Mouse (Mus musculus): ENCODE results near the gene Pgs1. TPM values are rescaled to one million over a fixed set of nuclear protein-coding genes. Genes with fewer than 3 reads are reported as not detected.

Pgs1 gene
- 10 to 100 TPM; 85.9 to 87.7 TPM for total RNA-seq (2023)

DNA sequence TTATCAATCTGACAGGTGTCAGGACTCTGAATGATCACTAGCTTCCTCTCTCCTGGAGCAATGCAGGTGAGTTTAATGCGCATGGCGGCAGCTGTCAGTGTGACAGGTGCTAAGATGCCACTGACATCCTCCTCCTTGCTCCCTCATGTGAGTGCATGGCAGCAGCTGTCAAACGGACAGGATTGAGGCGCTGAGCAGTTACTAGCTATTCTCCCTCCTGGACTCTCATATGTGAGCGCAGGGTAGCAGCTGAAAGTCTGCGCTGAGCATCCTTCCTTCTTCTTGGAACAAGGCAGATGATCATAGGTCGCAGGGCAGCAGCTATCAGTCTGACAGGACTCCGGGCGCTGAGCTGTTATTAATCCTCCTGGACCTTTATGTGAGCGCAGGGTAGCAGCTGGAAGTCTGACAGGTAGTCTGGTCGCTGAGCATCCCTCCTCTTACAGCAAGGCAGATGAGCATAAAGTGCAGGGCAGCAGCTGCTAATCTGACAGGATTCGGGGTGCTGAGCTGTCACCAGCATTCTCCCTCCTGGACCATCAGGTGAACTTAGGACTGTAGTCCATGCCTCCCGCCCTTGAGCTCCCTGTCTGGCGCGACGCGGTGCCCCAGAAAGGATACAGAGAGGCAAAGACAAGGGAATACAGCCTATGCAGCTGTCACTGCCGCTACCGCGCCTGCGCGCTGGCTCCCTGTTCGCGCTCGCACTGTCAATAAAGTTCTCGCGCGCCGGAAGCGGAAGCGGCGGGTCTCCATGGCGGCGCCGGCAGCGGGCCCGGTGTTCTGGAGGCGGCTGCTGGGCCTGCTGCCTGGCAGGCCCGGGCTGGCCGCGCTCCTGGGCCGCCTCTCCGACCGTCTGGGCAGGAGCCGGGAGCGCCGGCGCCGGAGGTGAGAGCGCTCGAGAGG is at the start of gene Pgs1:
Pgs1 (plus strand) TSS at position 167 of the 906 bp plus-strand sequence.

DNA sequence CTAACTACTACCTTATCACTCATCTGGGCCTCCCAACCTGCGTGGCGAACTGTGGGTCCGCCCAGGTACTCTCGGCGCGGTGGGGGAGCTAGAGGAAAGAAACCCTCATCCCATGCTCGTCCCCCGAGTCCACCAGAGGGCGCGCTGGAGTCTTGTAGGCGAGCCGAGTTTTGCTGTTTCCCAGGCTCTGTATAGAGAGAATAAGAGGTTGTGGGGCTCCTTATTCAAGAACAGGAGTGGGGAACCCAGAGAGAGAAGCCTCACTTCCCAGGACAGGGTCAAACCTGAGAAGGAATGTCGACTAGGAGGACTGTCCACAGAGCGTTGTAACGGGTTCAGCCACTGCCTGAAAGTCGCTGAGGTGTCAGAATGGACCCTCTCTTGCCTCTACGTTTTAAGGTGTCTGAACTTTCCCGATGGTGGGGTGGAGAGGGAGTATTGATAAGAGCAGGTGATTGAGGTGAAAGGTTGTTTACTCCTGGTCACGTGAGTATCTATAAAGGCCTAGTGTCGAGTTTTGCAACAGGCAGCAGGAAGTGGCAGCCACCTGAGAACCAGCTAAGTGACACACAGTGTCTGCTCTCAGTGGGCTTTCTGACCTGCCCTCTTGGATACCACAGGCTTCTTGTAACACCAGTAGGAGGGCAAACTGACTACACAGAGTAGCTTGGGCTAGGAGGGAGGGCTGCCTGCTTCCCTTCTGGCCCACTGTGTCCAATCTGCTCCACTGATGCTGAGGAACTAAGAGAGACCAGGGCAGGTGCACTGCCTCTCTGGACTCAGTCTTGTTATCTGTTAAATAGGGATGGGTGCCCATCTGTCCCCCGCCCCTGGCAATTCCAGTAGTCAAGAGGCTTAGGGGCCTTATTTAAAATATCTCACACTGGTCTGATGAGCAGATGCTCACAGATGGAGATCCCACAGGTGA is 15.9 kb upstream of the Pgs1 start, which contains the start of gene Socs3:
Socs3 (minus strand) TSS at position 103 of the 928 bp plus-strand sequence.

Other genes starting within 250 kb of the Pgs1 start
- 10 to 100 TPM; 41.3 to 45.7 TPM for gene Tmc8, start 204.2 kb upstream of the Pgs1 start, total RNA-seq (2023)
- gene Tmc6, start 204.1 kb upstream of the Pgs1 start, total RNA-seq (2023) = 100 to 1,000 TPM; 102 to 134 TPM
- gene 6030468B19Rik, start 188.6 kb upstream of the Pgs1 start, total RNA-seq (2023) = 1 to 10 TPM in 1 of 2 experiments, not detected in 1; 1.4 TPM
- gene Gm20708, start 176.6 kb upstream of the Pgs1 start, total RNA-seq (2023) = 1 to 10 TPM in 1 of 2 experiments, under 1 TPM in 1; 0.60 to 2.2 TPM
- 100 to 1,000 TPM in 1 of 2 experiments, 10 to 100 TPM in 1; 97.8 to 110 TPM for gene Syngr2, start 176.6 kb upstream of the Pgs1 start, total RNA-seq (2023)
- 1 to 10 TPM; 3.5 to 4.6 TPM for gene Afmid, start 160.4 kb upstream of the Pgs1 start, total RNA-seq (2023)
- gene Tk1, start 160.2 kb upstream of the Pgs1 start, total RNA-seq (2023) = 10 to 100 TPM; 65.5 to 67.7 TPM
- gene Birc5, start 137.0 kb upstream of the Pgs1 start, total RNA-seq (2023) = 10 to 100 TPM; 70.2 to 73.7 TPM
- gene Tmem235, start 125.5 kb upstream of the Pgs1 start, total RNA-seq (2023) = not detected
- under 1 TPM in 1 of 2 experiments, not detected in 1; 0.51 TPM for gene Tha1, start 112.8 kb upstream of the Pgs1 start, total RNA-seq (2023)
- gene Socs3, start 16.2 kb upstream of the Pgs1 start, total RNA-seq (2023) = 10 to 100 TPM; 28.6 to 40.3 TPM
- gene Dnah17, start 144.3 kb downstream of the Pgs1 start, total RNA-seq (2023) = under 1 TPM; 0.09 to 0.16 TPM

All from neutrophil, adult 59 days (primary cell).